Mouse (Mus musculus) liver, adult 2 months (tissue): ENCODE measurements around the gene Prkar2a. TPM values are rescaled to one million over a fixed set of nuclear protein-coding genes. Genes with fewer than 3 reads are reported as not detected.

ENCODE experiments used
- DNase-seq: peaks from one replicate; pipeline ENCODE4 v3.0.0-alpha.2; 2011; ENCODE audit warnings: low read depth, low spot score; ENCODE audit errors: extremely low read depth
- H3K27ac ChIP-seq: fragments of 200-500 bp; replicated peaks from 2 replicates; pipeline ENCODE4 v1.5.1; 2012; ENCODE audit warnings: low read depth, mild to moderate bottlenecking, control low read depth, inconsistent platforms, low read length; ENCODE audit not compliant: insufficient read depth
- H3K27me3 ChIP-seq: fragments of 200-500 bp; 2 replicates; pipeline ENCODE4 v1.6.1; 2012; ENCODE audit warnings: mild to moderate bottlenecking, moderate library complexity, low read length, inconsistent platforms; ENCODE audit not compliant: control insufficient read depth, insufficient read depth
- H3K36me3 ChIP-seq: fragments of 200-500 bp; 2 replicates; pipeline ENCODE4 v1.6.1; 2012; ENCODE audit warnings: low read length, inconsistent platforms; ENCODE audit not compliant: control insufficient read depth, insufficient read depth
- H3K4me1 ChIP-seq: fragments of 200-500 bp; 2 replicates; pipeline ENCODE4 v1.6.1; 2011; ENCODE audit warnings: low read length; ENCODE audit not compliant: control insufficient read depth, insufficient read depth
- H3K4me3 ChIP-seq: fragments of 200-500 bp; 2 replicates; pipeline ENCODE4 v1.5.1; 2011; ENCODE audit warnings: low read depth, mild to moderate bottlenecking, control low read depth, low read length, moderate library complexity; ENCODE audit not compliant: insufficient read depth
- H3K79me2 ChIP-seq: fragments of 200-500 bp; 2 replicates; pipeline ENCODE4 v1.6.1; 2012; ENCODE audit warnings: inconsistent platforms, mild to moderate bottlenecking, low read length, moderate library complexity; ENCODE audit not compliant: control insufficient read depth, insufficient read depth
- H3K9ac ChIP-seq: fragments of 200-500 bp; 2 replicates; pipeline ENCODE4 v1.6.1; 2012; ENCODE audit warnings: low read depth, mild to moderate bottlenecking, control low read depth, inconsistent platforms, low read length
- CTCF ChIP-seq: fragments of 200-500 bp; IDR thresholded peaks from 2 replicates; pipeline ENCODE4 v1.5.1; 2011; ENCODE audit warnings: low read depth, low read length, control low read depth
- POLR2A ChIP-seq: fragments of 200-500 bp; IDR thresholded peaks from 2 replicates; pipeline ENCODE4 v1.6.1; 2011; ENCODE audit warnings: low read length, control low read depth; ENCODE audit not compliant: insufficient read depth; ENCODE audit errors: extremely low read depth
- WGBS: fragments of 180-500 bp; shearing (Covaris S2); methylation state at CpG from one replicate; pipeline ENCODE4 v1.1.7; 2018; 5-methylcytosine and 5-hydroxymethylcytosine counted together
- polyA plus RNA-seq: library from polyadenylated mRNA; depleted of rRNA; stranded (reverse); fragments of >200 nt; gene quantifications from 2 replicates; pipeline ENCODE4 v1.2.3, GENCODE M21; 2012
- total RNA-seq: library from RNA; depleted of rRNA; stranded (reverse); fragments of >200 nt; gene quantifications from 2 replicates; pipeline ENCODE4 v1.2.3, GENCODE M21; 2014

Prkar2a gene
- total and polyA plus RNA-seq, 2 experiments, result 20.0 to 23.4 TPM

DNA sequence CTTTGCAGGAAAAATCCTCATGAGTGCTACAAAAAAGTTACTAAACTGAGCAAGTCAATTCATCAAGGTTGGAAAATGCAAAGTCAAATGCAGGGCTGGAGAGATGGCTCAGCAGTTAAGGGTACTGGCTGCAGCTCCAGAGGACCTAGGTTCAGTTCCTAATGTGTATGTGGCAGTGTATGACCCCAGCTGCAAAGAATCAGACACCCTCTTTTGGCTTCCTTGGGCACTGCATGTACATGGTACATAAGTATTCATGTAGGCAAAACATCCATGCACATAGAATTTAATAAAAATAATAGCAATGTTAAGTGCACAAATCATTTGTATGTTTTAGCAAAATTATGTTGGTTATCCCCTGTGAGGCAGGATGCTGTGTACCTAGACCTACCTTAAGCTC lies 43.3 kb downstream of the Prkar2a start:
- Histone ChIP-seq H3K27me3 (no peaks in the 10 kb centered on the region), H3K36me3 (peaks cover 53% of the 10 kb centered on the region), H3K9ac (no peak overlapping the region), H3K4me1 (no peaks in the 10 kb centered on the region), H3K27ac (no peak overlapping the region), H3K4me3 (no peak overlapping the region), H3K79me2 (no peaks in the 10 kb centered on the region; the same call in 1 of the 2 replicates)
- no peak for TF ChIP-seq CTCF
- no peak for TF ChIP-seq POLR2A
- DNase-seq, result no peak

DNA sequence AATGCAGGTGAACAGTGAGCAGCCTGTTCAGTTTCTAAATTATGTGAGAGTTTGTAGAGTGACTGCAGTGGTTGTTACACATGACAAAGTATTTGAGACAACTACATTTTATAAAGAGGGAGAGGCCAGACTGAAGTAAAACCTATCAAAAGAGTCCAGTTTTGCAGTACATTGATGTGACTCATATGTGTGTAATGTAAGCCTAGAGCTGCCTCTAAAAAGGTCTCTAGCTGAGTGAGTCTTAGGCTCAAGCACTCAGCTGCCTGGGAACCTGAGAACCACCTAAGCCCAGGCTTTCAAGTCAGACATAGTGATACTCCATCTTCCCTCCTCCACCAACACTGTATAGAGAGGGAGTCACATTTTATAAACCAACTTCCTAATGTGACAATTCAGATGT lies 45.5 kb downstream of the Prkar2a start:
- Histone ChIP-seq H3K27ac (no peak overlapping the region), H3K36me3 (peaks cover 43% of the 10 kb centered on the region), H3K4me1 (no peaks in the 10 kb centered on the region), H3K27me3 (no peaks in the 10 kb centered on the region), H3K79me2 (no peaks in the 10 kb centered on the region; the same call in 1 of the 2 replicates), H3K4me3 (no peak overlapping the region), H3K9ac (no peak overlapping the region)
- TF ChIP-seq POLR2A, result no peak
- no peak for TF ChIP-seq CTCF
- DNase-seq, result no peak

- no peak overlapping the region for H3K9ac ChIP-seq
- no peak overlapping the region for H3K27ac ChIP-seq
- no peaks in the 10 kb centered on the region for H3K4me1 ChIP-seq
- no peak overlapping the region for H3K4me3 ChIP-seq
- DNase-seq, result no peak
- WGBS, result 86% methylated on average over 3 of the region's 3 CpGs
- no peaks in the 10 kb centered on the region for H3K27me3 ChIP-seq
- H3K36me3 ChIP-seq, result peaks cover 53% of the 10 kb centered on the region
- TF ChIP-seq POLR2A (no peak), CTCF (no peak)
- no peaks in the 10 kb centered on the region; the same call in 1 of the 2 replicates for H3K79me2 ChIP-seq
Observed at GRCm38 (mm10) chr9:108739239-108739638, 50.1 kb downstream of the Prkar2a start.

DNA sequence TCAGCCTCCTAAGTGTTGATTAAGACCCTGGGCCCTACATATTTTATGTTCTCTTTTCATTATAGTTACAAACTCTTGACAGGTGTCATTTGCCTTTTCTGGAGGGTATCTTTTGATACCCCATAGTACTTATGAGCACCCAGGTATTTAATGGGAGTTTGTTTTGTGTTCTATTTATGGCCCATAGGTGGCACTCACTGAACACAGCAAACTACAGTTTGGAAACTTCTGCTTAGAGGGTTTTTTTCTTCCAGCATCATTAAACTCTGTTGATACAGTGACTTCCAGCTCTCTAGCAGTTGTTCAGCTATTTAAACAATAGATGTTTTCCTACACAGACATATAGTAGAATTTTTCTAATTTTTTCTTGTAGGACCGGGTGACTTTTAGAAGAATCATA lies 50.9 kb downstream of the Prkar2a start:
- no peaks in the 10 kb centered on the region for H3K27me3 ChIP-seq
- TF ChIP-seq POLR2A (no peak), CTCF (no peak)
- H3K4me1 ChIP-seq, result no peaks in the 10 kb centered on the region
- H3K9ac ChIP-seq, result no peak overlapping the region
- peaks cover 54% of the 10 kb centered on the region for H3K36me3 ChIP-seq
- no peak overlapping the region for H3K27ac ChIP-seq
- no peak for DNase-seq
- 93% methylated on average over 1 of the region's 1 CpGs for WGBS
- H3K4me3 ChIP-seq, result no peak overlapping the region
- H3K79me2 ChIP-seq, result no peaks in the 10 kb centered on the region; the same call in 1 of the 2 replicates

DNA sequence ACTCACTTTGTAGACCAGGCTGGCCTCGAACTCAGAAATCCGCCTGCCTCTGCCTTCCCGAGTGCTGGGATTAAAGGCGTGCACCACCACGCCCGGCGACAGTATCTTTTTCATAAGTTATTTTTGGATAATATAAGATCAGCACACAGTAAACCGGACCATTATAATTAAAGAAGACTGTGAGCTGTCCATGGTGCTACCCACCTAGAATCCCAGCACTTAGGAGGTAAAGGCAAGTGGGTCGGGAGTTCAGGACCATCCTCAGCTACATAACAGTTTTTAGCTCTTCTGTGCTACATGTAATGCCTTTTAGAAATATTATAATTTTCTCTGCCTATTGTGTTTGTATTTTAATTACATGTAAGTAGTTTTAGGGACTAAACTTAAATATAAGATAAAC lies 52.9 kb downstream of the Prkar2a start:
- Histone ChIP-seq H3K27me3 (no peaks in the 10 kb centered on the region), H3K4me1 (no peaks in the 10 kb centered on the region), H3K4me3 (no peak overlapping the region), H3K79me2 (no peaks in the 10 kb centered on the region), H3K9ac (no peak overlapping the region), H3K36me3 (peaks cover 57% of the 10 kb centered on the region), H3K27ac (no peak overlapping the region)
- DNase-seq, result no peak
- no peak for TF ChIP-seq POLR2A
- TF ChIP-seq CTCF, result no peak
- WGBS, result 95% methylated on average over 9 of the region's 9 CpGs

GRCm38 (mm10) chr9:108746876-108747499 lies 57.9 kb downstream of the Prkar2a start:
- Histone ChIP-seq H3K79me2 (no peaks in the 10 kb centered on the region), H3K4me3 (no peak overlapping the region), H3K27ac (no peak overlapping the region), H3K36me3 (peaks cover 48% of the 10 kb centered on the region), H3K4me1 (no peaks in the 10 kb centered on the region), H3K9ac (no peak overlapping the region), H3K27me3 (no peaks in the 10 kb centered on the region)
- WGBS, result 93% methylated on average over 14 of the region's 14 CpGs
- TF ChIP-seq POLR2A (no peak), CTCF (no peak)
- DNase-seq, result no peak
